Mouse (Mus musculus) brown adipose tissue, adult 24 weeks (tissue): Measurements from ENCODE around the gene Tas2r143. TPM values are rescaled to one million over a fixed set of nuclear protein-coding genes. Genes with fewer than 3 reads are reported as not detected.

Source experiments
- H3K27ac ChIP-seq: fragments of 200-500 bp; replicated peaks from 2 replicates; pipeline ENCODE4 v1.5.1; 2012; ENCODE audit warnings: low read depth, mild to moderate bottlenecking, low read length
- H3K4me1 ChIP-seq: fragments of 200-500 bp; 2 replicates; pipeline ENCODE4 v1.6.1; 2012; ENCODE audit warnings: low read length, mixed read lengths; ENCODE audit not compliant: control insufficient read depth, insufficient read depth, insufficient read length
- H3K4me3 ChIP-seq: fragments of 200-500 bp; 2 replicates; pipeline ENCODE4 v1.5.1; 2012; ENCODE audit warnings: low read depth, mild to moderate bottlenecking, low read length, moderate library complexity; ENCODE audit not compliant: insufficient read depth
- polyA plus RNA-seq: library from polyadenylated mRNA; stranded (reverse); fragments of >200 nt; gene quantifications from 2 replicates; pipeline ENCODE4 v1.2.4, GENCODE M21; 2012; ENCODE audit not compliant: missing spikeins, insufficient read depth, insufficient read length

The Tas2r143 gene
- polyA plus RNA-seq, 1 experiment: not detected

DNA sequence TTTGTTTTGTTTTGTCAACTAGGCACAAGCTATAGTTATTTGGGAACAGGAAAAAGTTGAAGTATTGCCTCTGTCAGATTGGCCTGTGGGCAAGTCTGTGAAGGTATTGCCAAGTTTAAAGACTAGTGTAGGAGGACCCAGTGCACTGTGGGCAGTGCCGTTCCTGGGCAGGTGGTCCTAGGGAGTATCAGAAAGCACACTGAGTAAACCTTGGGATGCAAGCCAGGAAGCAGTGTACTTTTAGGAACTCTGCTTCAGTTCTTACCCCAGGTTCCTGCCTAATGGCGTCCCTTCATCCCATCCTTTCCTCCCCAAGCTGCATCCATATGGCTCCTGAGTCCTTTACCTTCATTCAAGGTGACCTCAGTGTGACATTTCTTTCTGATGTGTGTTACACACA, 24.9 kb upstream of the Tas2r143 start:
- Histone ChIP-seq H3K4me1 (peaks cover 12% of the 10 kb centered on the region), H3K27ac (peak overlapping the region; percentile 77), H3K4me3 (no peak overlapping the region)

DNA sequence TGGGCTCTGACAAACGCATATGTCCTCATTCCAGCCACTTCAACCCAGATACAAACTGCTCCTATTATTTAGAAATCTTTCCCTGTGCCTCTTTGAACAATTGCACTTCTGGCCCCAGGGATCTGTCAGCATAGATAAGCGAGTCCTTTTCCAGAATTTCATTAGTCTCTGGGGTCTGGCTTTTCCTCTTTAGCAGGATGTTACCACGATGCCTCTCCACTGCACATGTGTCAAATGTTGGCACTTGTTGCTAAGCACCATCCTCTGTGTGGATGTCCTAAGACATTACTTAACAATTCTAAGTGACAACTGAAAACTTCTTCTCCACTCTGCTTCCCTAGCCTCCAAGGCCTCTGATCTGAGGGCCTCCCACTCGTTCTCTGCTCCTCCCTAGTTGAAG, 24.0 kb upstream of the Tas2r143 start:
- Histone ChIP-seq H3K27ac (peak overlapping the region; percentile 77), H3K4me1 (peaks cover 12% of the 10 kb centered on the region), H3K4me3 (no peak overlapping the region)

GRCm38 (mm10) chr6:42376504-42377019, 23.5 kb upstream of the Tas2r143 start:
- Histone ChIP-seq H3K4me3 (no peak overlapping the region), H3K4me1 (peaks cover 12% of the 10 kb centered on the region), H3K27ac (peak overlapping the region; percentile 77)

DNA sequence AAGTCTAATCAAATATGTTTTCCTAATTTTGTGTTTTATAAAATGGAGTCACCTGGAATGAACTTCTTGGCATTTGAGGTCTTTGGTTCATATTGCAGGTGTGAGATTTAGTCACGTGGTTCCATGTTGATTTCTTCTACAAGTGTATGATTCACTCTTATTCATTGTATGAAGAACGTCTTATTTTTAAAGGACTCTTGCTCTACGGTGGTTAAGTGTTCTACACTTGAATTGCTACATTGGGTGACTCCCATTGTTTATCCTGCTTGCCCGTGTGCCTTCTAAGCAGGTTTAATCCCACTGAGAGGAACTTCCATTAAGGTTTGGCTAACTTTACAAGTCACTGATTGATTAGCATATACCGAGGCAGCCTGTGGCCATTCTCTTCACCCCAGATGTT, 22.8 kb upstream of the Tas2r143 start:
- Histone ChIP-seq H3K4me1 (peaks cover 15% of the 10 kb centered on the region), H3K27ac (no peak overlapping the region), H3K4me3 (no peak overlapping the region)

- Histone ChIP-seq H3K27ac (no peak overlapping the region), H3K4me3 (no peak overlapping the region), H3K4me1 (peaks cover 17% of the 10 kb centered on the region)
Observed at GRCm38 (mm10) chr6:42379551-42379950, 20.5 kb upstream of the Tas2r143 start.

DNA sequence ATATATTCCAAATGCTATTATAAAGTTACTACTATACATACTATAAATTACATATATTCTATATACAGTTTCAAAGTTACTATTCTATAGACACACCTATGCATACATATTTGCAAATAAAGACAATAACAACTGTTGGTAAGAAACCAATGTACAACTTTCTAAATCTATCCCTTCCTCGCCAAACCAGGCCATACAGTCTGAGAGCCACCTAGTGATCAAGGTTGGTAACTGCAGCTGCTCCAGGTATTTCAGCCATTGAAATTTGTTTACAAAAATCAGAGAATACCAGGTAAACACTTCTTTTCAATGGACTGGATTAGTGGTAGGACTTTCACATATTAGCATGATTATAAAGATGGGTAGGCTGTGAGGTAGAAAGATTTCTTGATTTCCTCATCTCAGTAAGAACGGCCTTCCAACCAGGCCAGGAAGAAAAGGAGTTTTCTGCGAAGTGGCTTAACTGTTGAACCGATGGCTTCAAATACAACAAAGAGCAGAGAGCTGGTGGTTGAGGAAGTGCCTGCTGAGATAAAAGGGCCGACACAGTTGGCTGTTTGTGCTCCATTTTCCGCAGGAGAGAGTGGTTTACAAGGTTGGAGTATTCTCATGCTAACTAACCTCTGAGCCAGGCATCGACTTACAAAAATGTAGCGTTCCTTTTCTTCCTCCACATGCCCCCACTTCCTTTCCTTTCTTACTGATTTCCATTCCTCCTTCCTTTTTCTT, 19.5 kb upstream of the Tas2r143 start:
- no peak overlapping the region for H3K27ac ChIP-seq
- peaks cover 11% of the 10 kb centered on the region for H3K4me1 ChIP-seq
- H3K4me3 ChIP-seq: no peak overlapping the region

- peaks cover 11% of the 10 kb centered on the region for H3K4me1 ChIP-seq
- H3K4me3 ChIP-seq: no peak overlapping the region
- H3K27ac ChIP-seq: peak overlapping the region; percentile 99
Observed at GRCm38 (mm10) chr6:42381221-42381620, 18.8 kb upstream of the Tas2r143 start.

DNA sequence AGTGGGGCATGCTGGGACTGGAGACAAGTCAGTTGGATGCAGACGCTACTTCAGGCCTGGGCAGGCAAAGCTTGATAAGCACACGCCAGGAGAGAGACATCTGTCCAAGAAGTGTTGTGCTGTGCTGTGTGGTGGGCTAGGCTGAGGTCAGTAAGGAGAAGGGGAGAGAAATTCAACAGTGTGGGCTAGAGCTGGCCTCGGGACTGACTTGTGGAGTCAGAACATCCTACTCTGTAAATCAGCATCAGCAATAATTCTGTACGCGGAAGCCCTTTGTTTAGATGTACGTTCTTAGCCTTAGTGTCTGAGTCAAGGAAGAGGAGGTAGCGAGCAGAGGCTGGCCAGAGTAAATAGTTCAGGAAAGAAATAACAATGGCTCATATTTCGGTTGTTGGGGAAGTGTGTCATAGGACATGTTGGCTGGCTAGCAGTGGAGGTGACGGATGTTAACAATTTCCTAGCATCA, 18.1 kb upstream of the Tas2r143 start:
- H3K27ac ChIP-seq: peak overlapping the region; percentile 99
- no peak overlapping the region for H3K4me3 ChIP-seq
- H3K4me1 ChIP-seq: peaks cover 9% of the 10 kb centered on the region

DNA sequence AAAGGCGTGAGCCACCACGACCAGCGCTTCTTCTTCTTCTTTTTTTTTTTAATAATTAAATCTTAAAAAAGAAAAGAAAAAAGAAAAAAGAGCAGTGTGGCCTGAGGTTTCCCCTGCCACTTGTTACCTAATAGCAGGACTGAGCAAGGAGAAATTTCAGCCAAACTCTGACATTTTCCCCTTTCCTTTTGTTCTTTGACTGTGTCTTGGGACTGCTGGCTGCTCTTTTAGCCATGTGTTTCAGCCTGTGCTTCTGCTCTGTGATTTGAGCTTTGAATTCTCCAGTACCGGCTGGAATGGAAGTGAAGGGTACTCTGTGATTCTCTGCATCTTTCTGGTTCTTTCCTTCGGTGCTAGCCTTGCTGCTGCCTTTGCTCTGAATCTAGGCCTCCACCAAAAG, 16.7 kb upstream of the Tas2r143 start:
- H3K27ac ChIP-seq: peak overlapping the region; percentile 36; the same call in 1 of the 2 replicates
- H3K4me3 ChIP-seq: no peak overlapping the region
- H3K4me1 ChIP-seq: peaks cover 9% of the 10 kb centered on the region

DNA sequence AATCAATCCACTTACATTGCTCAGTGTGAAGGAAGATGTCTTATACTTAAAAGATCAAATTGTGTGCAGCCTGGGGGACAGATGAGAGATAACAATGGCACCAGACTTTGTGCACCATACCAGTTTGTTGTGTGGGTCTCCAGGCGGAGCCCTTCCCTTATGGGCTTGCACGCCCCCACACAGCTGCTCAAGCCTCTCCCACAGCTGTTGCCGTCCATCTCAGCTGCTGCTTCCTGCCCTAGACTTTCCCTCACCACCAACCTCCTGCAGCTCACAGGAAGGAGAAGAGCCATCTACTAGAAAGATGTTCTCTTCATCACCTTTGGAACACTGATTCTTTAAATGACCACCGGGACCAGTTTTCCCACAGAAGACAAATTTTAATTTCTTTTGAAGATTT, 14.4 kb upstream of the Tas2r143 start:
- Histone ChIP-seq H3K4me1 (peaks cover 9% of the 10 kb centered on the region), H3K27ac (no peak overlapping the region), H3K4me3 (no peak overlapping the region)

- Histone ChIP-seq H3K4me3 (no peak overlapping the region), H3K4me1 (peaks cover 8% of the 10 kb centered on the region; the same call in 1 of the 2 replicates), H3K27ac (no peak overlapping the region)
Observed at GRCm38 (mm10) chr6:42391796-42392330, 8.2 kb upstream of the Tas2r143 start.

- H3K4me1 ChIP-seq: peaks cover 12% of the 10 kb centered on the region; the same call in 1 of the 2 replicates
- no peak overlapping the region for H3K4me3 ChIP-seq
- peak overlapping the region; percentile 62 for H3K27ac ChIP-seq
Observed at GRCm38 (mm10) chr6:42395960-42396809, 3.9 kb upstream of the Tas2r143 start.

DNA sequence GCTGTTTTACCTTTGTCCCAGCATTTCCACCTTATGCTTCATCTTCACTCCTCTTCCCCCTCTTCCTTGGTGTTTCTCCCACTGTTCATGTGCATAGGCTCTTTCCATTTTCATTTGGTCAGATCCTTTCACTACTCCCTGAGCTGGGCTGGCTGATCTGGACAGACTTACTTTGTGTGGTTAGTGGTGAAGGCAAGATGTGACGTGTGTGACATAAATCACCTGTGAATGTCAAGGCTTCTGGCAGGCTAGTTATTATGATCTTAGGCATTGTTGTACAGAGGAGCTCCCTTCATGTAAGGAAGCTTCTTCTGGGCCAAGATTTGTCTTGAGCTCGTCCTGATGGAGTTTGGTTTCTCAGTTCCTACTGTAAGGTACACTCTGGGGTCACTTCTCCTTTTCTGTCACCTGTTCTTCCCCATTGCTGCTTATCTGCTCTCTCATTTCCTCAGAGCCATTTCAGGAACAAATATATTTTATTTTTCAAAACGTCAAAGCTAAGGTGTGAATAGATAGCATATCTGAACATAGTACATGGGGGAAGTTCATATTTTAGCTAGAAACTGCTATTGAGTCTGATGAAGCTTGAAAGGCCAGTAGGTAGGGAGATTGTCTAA, 2.9 kb upstream of the Tas2r143 start:
- Histone ChIP-seq H3K4me3 (no peak overlapping the region), H3K4me1 (peaks cover 9% of the 10 kb centered on the region; the same call in 1 of the 2 replicates), H3K27ac (peak overlapping the region; percentile 35; the same call in 1 of the 2 replicates)

- Histone ChIP-seq H3K4me1 (peaks cover 9% of the 10 kb centered on the region; the same call in 1 of the 2 replicates), H3K27ac (no peak overlapping the region)
Observed at GRCm38 (mm10) chr6:42398285-42398684, 1.8 kb upstream of the Tas2r143 start.

GRCm38 (mm10) chr6:42398998-42399397, 1.0 kb upstream of the Tas2r143 start:
- H3K4me3 ChIP-seq: no peak overlapping the region
- H3K4me1 ChIP-seq: peaks cover 9% of the 10 kb centered on the region; the same call in 1 of the 2 replicates
- no peak overlapping the region for H3K27ac ChIP-seq

More at GRCm38 (mm10) chr6:42398285-42398684, 1.8 kb upstream of the Tas2r143 start:
- no peak overlapping the region for H3K4me3 ChIP-seq
